Mouse (Mus musculus) left cerebral cortex, adult 8-10 months (tissue): ENCODE data around the gene Nup62. TPM values are rescaled to one million over a fixed set of nuclear protein-coding genes. Genes with fewer than 3 reads are reported as not detected.
A peak's percentile ranks its signal among the peaks of the same experiment; 100 is the strongest.

Experiments used
- DNase-seq, 2 experiments: peaks; one replicate each; pipeline ENCODE4 v3.0.0; 2022; ENCODE audit warnings: low spot score in 2 of 2
- total RNA-seq, 4 experiments: library from RNA; stranded (reverse); gene quantifications; 2 replicates each; pipeline ENCODE4 v1.2.4; 2022

Nup62 gene
- total RNA-seq, 4 experiments from 2014 or later, result 28.7 to 31.4 (median 30.2) TPM

DNA sequence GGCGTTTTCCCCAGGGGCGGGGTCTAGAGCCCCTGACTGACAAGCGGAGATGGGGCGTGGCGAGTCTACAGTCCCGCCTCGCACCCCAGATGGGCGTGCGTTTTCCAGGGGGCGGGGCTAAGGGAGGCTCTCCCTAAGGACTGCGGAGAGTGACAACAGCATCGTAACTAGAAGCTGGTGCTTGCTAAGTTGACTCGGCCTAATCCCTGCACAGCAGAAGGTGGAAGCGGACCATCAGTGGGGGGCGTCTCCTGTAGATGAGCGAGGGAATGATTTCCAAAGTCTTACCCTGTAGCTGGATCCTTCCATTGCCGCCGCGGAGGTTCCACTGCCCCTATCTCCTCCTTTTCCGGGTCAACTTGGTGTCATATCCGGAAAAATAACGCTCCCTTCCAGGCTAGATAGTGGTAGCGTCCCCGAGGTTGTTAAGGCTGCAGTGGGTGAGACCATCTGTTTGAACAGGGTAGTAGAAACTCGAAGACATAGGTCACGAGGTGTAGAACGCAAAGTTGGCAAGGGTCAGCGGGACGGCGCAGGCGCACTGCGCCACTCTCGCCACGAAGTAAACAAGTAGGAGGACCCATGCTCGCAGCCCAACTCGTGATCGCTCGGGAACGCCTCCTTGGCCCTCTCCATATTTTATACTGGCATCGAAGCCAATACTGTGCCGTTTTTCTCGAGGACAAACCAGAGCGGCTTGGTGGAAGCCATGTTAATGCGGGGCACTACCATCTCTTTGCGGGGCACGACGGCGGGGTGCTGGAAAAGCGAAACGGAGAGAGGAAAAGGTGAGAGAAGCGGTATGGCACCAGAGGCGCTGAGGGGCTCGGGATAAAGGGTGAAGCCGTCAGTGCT is 32.9 kb downstream of the Nup62 start, which contains the start of the genes Akt1s1 and Tbc1d17:
TSS of gene Akt1s1 (plus strand) at position 431 of the 855 bp plus-strand sequence.
TSS of gene Tbc1d17 (minus strand) at position 519 of the 855 bp plus-strand sequence.
- DNase-seq, result peak; percentile 99 to 100

DNA sequence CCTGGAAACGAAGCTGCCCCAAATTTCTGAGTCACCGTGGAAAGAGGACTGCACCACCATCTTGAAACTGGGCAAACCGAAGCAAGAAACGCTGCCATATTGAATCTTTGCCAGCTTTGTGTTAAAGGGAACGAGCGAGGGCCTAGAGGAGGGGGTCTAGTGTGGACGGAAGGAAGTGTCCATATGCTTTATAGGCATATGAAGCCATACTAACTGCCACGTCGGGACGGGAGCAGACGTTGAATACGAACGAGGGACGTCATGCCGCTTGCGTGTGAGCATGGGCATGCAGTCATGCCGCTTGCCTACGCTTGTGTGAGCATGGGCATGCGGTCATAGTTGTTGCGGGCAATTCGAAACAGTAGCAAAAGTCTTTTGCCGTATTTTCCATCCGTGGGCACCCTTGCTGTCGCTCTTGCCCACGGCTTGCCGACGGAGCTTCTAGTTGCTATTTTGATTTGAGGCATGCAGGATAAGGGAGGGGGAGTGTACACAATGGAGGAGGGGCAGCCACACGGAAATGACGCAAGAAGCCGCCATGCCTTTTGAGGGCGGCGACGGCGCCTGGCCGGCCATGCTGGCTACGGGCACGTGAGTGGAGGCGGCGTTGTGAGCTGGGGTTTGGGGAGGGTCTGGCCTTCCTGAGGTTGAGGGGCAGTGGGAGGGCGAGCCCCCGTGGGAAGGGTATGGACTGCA is 33.7 kb downstream of the Nup62 start:
- peak; percentile 84 to 95 for DNase-seq

DNA sequence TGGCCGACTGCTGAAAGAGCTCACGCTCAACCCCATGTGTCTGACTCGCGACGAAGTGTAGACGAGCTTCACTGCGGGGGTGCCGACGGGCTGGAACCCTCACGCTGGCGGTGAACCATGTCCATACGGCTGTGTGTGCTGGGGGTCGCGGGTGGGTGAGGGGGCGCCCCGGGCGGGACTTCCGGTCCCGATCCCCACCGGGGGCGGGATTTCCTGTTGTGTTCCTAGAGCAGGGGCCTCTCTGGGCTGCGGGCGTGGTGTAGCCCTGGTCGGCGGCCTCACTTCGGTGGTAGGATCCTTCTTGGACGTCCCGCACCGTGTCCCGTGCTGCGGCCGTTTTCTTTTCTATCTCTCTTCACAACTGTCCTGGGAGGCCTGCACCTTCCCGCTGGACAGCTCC is 34.3 kb downstream of the Nup62 start:
- no peak for DNase-seq

DNA sequence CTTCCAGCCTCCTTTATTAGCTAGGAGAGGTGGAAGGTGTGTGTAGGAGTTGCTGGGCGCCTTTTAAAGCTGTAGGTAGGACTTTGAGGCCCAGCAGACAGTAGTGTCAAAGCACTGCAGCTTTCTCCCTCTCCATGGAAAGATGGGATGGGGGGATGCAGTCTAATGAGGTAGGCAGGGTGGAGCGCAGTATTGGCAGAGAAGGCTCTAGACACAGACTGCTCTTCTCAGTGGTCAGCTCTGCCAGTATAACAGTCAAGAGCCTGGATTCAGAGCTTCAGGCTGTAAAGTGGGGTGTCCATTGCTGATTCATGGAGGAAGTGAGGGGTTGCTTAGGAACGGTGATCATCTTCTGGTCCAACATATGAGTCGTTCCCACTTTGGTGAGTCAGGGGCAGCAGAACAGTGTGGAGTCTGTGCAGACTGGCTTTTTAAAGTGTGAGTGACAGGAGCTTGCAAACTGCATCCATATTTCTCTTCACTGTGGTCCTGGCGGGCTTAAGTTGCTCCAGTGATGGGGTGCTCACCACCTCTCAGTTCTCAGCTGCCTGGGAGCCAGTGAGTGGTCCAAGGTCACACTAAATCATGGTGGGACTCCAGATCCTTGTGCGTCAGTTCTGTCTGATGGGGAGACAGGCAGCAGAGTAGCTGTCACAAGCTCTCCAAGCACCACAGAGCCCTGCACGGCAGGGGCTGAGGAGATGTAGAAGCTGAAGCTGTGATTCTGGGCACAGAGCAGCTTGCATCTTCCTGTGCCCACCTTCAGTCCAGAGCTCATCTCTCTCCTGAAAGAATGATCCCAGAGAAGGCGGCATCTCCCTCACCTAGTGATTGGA is 35.1 kb downstream of the Nup62 start:
- DNase-seq, result no peak

DNA sequence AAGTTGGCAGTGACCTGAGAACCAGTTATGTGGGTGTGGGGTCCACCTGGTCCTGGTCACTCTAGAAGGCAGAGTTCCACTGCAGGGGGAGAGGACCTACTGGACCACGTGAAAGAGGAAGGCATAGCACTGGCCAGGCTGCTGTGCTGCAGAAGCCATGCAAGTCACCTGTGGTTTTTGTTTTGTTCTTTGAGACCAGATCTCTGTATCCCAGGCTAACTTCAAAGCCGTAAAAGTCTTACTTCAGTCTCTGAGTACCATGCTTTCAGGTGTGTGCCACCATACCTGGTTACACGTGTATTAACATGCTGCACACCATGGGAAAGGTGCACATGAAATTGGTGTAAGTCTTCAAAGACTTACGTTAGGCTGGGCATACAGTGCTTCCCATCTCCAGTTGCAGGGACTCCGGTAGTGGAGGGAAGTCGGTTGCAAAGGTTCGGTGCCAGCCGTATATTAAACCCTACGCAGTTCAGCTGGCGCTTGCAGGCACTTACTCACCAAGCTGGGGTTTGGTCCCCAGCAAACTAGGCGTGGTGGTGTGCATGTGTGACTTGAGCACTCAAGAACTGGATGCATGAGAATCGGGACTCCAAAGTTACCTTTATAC is 35.8 kb downstream of the Nup62 start:
- DNase-seq, result no peak

DNA sequence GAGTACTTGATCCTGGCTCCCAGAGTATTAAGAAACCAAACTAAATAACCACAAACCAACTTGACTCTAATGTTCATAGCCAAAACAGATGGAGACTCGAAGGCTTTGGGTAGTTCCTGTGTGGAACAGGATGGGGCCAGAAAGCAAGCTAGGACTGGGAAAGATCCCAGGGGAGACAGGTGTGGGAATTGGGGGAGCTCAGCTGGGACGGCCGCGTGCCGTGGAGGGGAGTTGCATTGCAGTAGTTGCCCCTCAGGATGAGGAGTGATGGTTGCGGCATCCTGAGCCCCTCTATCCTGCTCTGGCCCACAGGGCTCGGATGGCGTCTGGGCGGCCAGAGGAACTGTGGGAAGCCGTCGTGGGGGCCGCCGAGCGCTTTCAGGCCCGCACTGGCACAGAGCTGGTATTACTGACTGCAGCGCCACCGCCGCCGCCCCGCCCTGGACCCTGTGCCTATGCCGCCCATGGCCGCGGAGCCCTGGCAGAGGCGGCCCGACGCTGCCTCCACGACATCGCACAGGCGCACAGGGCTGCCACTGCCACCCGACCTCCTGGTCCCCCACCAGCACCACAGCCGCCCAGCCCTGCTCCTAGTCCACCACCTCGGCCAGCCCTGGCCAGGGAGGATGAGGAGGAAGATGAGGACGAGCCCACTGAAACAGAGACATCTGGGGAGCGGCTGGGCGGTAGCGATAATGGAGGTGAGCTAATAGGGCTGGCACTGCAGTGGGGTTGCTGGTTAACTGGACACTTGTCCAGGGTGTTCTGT is 36.6 kb downstream of the Nup62 start:
- DNase-seq, result no peak

DNA sequence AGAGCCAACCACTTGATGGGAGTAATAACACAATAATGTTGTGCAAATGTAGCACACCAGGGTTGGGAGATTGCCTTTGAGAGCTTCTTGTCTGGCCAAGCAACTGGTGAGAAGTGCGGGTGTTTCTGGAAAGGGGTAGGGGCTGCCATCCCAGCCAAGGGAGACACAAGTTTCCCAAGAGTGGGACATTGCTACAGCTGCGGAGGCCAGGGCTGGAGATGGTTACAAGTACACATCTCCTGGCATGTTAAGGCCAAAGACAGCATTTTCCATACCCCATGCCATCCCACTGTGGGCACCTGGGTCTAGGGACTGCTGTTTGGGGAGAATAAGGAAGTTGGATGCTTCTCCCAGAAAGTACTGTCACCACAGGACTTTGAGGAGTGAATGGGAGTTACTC is 37.2 kb downstream of the Nup62 start:
- DNase-seq, result no peak

DNA sequence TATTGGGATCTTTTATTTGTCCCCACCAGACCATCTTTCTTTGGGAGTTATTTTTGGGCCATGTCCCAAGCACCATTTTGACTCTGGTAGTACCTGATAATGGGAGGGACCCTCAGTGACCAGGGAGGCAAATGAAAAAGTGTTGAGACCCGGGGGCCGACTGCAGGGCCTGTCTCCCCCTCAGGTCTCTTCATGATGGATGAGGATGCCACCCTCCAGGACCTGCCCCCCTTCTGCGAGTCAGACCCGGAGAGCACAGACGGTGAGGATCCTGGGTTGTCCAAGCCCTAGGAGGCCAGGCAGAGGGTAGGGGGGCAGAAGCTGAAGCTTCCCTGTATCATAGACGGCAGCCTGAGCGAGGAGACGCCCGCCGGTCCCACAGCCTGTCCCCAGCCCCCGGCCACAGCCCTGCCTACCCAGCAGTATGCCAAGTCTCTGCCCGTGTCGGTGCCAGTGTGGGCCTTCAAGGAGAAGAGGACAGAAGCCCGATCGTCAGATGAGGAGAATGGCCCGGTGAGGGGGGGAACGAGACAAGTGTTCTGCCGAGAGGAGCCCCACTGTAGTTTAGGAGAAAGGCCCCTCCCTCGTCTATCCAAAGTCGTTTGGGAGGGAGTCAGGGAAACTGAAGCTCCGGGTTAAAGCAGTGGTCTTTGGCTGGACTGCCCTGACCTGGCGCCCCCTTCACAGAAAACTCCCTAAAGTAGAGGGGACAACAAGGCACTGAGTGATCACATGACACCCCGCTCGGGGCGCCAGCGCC is 37.9 kb downstream of the Nup62 start:
- DNase-seq, result no peak

DNA sequence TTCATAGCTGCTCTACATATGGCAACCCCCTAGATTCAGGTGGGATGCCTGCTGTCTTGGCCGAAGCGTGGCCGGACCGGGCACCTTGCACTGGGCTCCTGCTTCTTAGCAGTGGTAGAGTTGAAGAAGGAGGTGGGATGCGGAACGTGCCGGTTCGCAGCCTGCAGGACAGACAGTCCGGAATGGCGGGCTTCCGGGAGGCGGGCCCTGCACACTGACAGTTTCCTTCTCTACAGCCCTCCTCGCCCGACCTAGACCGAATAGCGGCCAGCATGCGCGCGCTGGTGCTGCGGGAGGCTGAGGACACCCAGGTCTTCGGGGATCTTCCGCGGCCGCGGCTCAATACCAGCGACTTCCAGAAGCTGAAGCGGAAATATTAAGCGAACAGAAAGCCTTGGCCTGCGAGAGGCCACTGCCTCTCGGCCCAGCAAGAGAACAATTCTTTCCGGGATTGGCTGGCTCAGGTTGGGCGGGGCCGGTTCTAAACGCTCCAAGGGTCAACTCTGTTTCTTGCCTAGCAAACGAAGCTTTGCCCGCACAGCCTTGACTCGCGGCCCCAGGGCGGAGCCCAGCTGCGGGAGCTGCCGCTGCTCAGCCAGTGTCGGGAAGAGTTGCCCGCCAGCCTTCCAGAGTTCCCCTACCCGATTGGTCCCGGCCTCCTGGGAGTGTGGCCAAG is 38.6 kb downstream of the Nup62 start:
- DNase-seq, result peak in 1 of 2 experiments; percentile 63

DNA sequence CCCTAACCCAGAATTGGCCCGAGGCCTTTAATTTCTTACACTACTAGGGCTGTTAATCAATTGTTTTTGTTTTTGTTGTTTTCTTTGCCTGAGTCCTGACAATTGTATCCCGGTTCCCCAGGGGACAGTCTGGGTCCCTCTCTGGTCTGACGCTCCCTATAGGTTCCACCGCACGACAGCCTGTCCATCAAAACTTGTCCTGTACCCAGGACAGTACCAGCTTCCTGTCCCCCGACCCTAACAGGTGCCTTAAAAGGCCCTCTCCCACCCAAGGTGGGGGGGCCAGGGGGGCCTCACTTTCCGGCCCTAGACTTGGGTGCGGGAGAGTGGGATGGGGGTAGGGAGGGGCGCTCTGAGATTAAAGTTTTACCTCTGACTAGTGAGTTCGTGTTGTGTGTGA is 39.1 kb downstream of the Nup62 start:
- DNase-seq, result no peak

DNA sequence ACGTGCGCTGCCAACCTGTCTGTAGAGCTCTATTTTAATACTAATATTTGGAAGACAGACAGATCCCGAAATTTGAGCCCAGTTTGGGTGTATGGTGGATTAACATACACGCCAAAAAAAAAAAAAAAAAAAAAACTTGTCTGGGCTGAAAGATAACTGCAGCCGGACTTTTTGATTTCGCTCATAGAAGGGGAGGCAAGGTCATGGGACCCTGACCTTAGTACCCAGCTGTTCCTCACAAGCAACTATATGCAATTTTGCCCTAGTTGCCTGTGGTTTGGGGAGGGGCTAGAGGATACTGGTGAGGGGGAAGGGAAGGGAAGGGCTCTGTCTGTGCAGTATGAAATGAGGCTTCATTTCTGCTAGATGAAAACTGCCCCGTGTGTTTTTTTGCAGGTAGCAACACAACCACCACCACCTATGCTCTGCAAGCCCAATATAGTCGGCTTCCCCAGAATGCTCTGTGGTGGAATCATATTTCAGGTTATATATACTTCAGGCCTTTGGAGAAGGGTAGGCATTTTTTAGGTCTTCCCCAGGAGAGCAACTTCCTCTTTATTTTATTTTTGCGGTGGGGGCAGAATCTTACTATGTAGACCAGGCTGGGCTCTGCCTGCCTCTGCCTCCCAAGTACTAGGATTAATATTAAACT is 40.5 kb downstream of the Nup62 start:
- no peak for DNase-seq

DNA sequence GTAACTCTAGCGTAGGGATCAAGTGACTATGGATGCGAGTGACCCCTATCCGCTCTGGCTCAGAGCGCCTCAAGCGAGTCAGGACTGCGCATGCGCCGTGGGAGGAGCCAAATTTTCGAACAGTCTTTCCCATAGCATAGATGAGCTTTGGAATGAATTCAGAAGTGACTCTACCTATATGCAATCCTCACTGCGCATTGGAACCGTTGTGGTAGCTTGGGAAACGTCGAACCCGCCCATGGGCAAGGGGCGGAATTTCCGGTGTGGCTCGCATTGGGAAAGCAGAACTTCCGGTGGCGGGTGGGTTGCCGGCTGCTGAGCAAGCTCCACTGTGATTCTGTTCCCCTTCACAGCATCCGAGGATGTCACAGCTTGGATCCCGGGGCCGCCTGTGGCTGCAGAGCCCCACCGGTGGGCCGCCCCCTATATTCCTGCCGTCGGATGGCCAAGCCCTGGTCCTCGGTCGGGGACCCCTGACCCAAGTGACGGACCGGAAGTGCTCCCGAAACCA is 41.2 kb downstream of the Nup62 start, which contains the start of gene Pnkp:
TSS of gene Pnkp (plus strand) at position 98 of the 511 bp plus-strand sequence.
- DNase-seq, result peak; percentile 83 to 94

DNA sequence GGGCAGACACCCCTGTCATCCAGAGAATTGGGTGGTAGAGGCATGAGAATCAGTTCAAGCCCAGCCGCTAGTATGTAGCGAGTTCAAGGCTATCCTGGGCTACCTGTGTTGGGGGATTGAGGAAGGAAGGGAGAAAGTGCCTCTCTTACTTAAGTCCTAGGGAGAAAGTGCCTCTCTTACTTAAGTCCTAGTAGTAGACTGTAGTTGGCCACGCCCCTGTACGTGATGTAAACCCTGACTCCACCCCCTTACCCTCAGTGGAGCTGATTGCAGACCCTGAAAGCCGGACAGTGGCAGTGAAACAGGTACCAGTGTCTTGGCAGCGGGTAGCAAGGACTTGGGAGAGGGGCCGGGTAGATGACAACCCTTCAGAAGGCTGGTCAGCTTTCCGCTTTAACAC is 42.0 kb downstream of the Nup62 start:
- no peak for DNase-seq

DNA sequence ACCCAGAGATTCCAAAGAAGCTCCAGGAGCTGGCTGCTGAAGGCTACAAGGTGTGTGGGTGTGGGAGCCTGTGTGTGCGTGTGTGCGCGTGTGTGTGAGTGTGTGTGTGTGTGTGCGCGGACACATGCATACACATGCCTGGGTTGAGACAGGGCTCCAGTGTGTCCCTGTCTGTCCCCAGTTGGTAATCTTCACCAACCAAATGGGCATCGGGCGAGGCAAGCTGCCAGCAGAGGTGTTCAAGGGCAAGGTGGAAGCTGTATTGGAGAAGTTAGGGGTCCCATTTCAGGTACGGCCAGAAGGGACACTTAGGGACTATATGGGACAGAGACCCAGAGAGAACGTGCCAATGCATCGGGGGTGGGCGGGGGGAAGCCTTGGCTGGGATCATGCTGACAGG is 44.0 kb downstream of the Nup62 start:
- no peak for DNase-seq

DNA sequence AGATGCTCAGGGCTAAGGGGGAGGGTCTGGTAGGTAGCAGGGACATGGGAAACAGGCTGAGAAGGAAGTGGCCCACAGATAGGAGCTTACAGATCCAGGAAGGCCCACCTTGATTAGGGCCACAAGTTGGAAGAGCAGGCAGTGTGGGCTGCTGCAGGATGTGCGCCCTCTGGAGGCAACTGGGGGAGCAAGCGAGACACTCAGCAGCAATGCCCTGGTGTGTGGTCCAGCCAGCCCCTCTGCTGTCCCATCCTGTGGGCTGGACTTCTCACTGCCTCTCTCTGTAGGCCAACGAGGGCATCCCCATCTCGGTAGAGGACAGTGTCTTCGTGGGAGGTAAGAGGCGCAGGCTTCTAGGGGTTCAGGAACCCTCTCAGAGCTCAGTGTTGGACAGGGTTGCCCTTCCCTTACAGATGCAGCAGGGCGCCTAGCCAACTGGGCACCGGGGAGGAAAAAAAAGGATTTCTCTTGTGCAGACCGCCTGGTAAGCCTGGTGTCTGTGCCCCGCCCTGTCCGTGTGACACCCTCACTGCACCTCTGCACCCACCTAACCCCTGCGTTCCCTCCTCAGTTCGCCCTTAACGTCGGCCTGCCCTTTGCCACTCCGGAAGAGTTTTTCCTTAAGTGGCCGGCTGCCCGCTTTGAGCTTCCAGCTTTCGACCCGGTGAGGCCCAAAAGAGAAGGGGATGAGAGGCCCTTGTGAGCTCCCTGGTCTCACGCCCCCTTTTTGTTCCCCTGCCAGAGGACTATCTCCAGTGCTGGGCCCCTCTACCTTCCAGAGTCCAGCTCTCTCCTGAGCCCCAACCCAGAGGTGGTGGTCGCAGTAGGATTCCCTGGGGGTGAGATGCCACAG is 44.9 kb downstream of the Nup62 start:
- DNase-seq, result no peak

DNA sequence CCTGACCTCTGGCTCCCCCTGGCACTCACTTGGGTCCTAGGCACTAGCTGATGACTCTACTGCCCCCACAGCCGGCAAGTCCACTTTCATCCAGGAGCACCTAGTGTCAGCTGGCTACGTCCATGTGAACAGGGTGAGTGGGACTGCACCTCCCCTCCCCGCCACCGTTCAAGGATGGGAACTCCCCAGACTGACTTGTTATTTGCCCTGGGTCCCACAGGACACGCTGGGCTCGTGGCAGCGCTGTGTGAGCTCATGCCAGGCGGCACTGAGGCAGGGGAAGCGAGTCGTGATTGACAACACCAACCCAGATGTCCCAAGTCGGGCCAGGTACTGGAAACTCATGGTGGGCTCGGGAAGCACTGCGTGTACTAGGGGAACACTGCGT is 45.5 kb downstream of the Nup62 start:
- DNase-seq, result no peak

DNA sequence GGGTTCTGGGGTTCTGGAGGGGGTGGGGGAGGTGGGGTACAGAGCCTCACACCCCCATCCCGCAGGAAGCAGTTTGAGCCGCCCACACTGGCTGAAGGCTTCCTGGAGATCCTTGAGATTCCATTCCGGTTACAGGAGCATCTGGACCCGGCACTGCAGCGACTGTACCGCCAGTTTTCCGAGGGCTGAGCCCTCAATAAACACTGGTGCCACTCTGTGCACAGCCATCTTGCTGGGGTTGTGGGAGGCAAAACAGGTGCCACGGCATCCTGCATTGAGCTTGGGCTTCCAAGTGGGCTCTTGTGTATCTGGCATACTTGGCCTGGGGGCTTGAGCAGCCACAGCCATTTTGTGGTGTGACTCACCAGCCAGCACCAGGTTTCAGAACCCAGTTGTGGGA is 46.5 kb downstream of the Nup62 start:
- DNase-seq, result no peak
